In the genomic region with DNA sequence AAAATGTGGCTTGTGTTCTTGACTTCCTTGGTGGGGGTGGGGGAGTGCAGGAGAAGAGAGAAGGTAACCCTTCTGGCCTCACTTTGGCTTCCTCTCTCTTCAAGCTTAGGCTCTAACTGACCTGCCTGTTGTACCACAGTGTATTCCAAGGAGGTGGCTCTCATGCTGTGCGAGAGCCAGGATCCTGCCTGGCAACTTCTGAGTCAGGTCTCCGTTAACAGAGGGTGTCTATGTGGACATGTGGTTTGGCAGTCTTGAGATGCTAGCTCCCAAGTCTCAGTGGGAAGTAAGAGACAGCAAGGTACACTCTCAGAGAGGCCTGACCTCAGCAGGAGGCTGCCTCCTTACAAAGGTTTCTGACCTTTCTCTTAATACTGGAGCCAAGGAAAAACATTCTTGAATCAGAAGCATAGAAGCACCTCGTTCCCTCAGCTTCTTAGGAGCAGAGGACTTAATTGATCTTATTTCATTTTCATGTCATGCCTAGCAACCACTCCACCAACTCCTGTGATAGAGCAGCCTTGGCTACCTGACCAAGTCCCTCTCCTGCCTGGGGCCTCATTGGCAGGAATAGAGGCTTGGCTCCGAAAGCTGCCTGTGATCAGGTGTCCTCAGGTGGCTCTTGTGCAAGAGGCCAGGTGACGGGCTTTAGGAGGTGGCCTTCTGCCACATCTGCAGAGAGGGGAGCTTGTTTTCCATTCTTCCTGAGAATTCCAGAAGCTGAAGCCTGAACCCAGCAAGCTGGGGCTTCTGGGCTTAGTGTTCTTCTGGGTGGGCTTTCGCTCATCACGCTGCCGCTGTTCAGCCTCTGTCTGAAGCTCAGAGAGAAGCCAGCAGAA, we compare ENCODE assay signal across 16 mouse cellular contexts. TPM values are rescaled to one million over a fixed set of nuclear protein-coding genes. Genes with fewer than 3 reads are reported as not detected.
A peak's percentile ranks its signal among the peaks of the same experiment; 100 is the strongest.
DNase-seq lines count a peak whose midpoint lies in the region; ATAC-seq and TF ChIP-seq lines count a peak whose summit lies in the region.
"Had no signal": no experiment of that assay in that cellular context is flagged by ENCODE, and none has a peak within 500 bp of the region (broad histone marks: within the 10 kb centered on the region; RNA-seq: fewer than 3 reads in every experiment).

No protein-coding gene starts in this region.

- no peaks in the 10 kb centered on the region for H3K79me2 ChIP-seq in liver, adult 2 months (ENCODE audit: control insufficient read depth, insufficient read depth, low read length)

- peak; percentile 91 for DNase-seq in liver, adult 2 months (ENCODE audit: extremely low read depth, low read depth, low spot score)
- no peak for DNase-seq in liver, embryonic 11.5 days (ENCODE audit: low spot score)
- peak; percentile 74 to 76 for DNase-seq in cerebellum, postnatal 14 days
- peak; percentile 51 to 53 for DNase-seq in gastrocnemius, postnatal 36 days
- peak; percentile 74 for DNase-seq in lung, postnatal 36 days
- DNase-seq in embryo, embryonic 10.5 days (ENCODE audit: low spot score), result no peak
- no peak for DNase-seq in midbrain, embryonic 10.5 days (ENCODE audit: low spot score)
- no peak for DNase-seq in ovary, postnatal 36 days (ENCODE audit: low spot score)
- DNase-seq: heart, postnatal 10 days; kidney, postnatal 14 days; right cerebral cortex, adult 18-20 months; thymus, postnatal 14 days had no signal

- H3K9ac ChIP-seq in liver, adult 2 months (ENCODE audit: low read depth, low read length), result peak overlapping the region; percentile 47
- H3K9ac ChIP-seq in liver, embryonic 11.5 days (ENCODE audit: low read depth, low read length), result no peak overlapping the region
- H3K9ac ChIP-seq: limb, embryonic 13.5 days had no signal

- no peaks in the 10 kb centered on the region for H3K36me3 ChIP-seq in liver, adult 2 months (ENCODE audit: control insufficient read depth, insufficient read depth, low read length)
- H3K36me3 ChIP-seq in liver, embryonic 11.5 days (ENCODE audit: control insufficient read depth, insufficient read depth, low read length), result no peaks in the 10 kb centered on the region
- H3K36me3 ChIP-seq in midbrain, embryonic 10.5 days, result no peaks in the 10 kb centered on the region
- H3K36me3 ChIP-seq: limb, embryonic 13.5 days had no signal

- no peak overlapping the region for H3K4me2 ChIP-seq in liver, embryonic 11.5 days
- H3K4me2 ChIP-seq: limb, embryonic 13.5 days; midbrain, embryonic 11.5 days had no signal

- 31% methylated on average over 8 of the region's 8 CpGs for WGBS in liver, adult 2 months
- WGBS in liver, embryonic 11.5 days, result 78% methylated on average over 8 of the region's 8 CpGs
- WGBS in midbrain, embryonic 10.5 days, result 72% methylated on average over 8 of the region's 8 CpGs

- no peak for ATAC-seq in liver, embryonic 11.5 days (replicated peaks; ENCODE audit: low FRiP score)
- ATAC-seq: hindbrain, postnatal 0 days had no signal

- peak overlapping the region; percentile 32 for H3K4me3 ChIP-seq in liver, adult 2 months (ENCODE audit: insufficient read depth, low read depth, low read length)
- no peak overlapping the region for H3K4me3 ChIP-seq in liver, embryonic 11.5 days (ENCODE audit: low read depth, low read length)
- no peak overlapping the region for H3K4me3 ChIP-seq in midbrain, embryonic 10.5 days
- H3K4me3 ChIP-seq: erythroblast, embryonic 14.5 days; limb, embryonic 13.5 days had no signal

- intact Hi-C loops in gastrocnemius, postnatal 36 days (cut with DNase I), result loop anchor here (2.0 kb wide), 1 partner anchor 25 kb away; a partner anchor contains a TSS

- no peaks in the 10 kb centered on the region for H3K9me3 ChIP-seq in liver, embryonic 11.5 days (ENCODE audit: control insufficient read depth, low read length)
- H3K9me3 ChIP-seq in midbrain, embryonic 10.5 days (replicated peaks), result no peaks in the 10 kb centered on the region
- H3K9me3 ChIP-seq: limb, embryonic 13.5 days had no signal

- no peak for TF ChIP-seq CTCF in liver, adult 2 months (IDR thresholded peaks at IDR 0.05; ENCODE audit: low read depth, low read length)

- H3K27ac ChIP-seq in liver, adult 2 months (replicated peaks; ENCODE audit: insufficient read depth, low read depth, low read length), result peak overlapping the region; percentile 83
- no peak overlapping the region for H3K27ac ChIP-seq in liver, embryonic 11.5 days (ENCODE audit: low read depth, low read length)
- no peak overlapping the region for H3K27ac ChIP-seq in midbrain, embryonic 10.5 days (replicated peaks)
- H3K27ac ChIP-seq: hindbrain, postnatal 0 days; limb, embryonic 13.5 days had no signal

- H3K27me3 ChIP-seq in liver, adult 2 months (ENCODE audit: control insufficient read depth, insufficient read depth, low read length), result no peaks in the 10 kb centered on the region
- H3K27me3 ChIP-seq in liver, embryonic 11.5 days (replicated peaks; ENCODE audit: control insufficient read depth, insufficient read depth, low read length), result no peaks in the 10 kb centered on the region
- H3K27me3 ChIP-seq in midbrain, embryonic 10.5 days (ENCODE audit: low read depth, poor library complexity, severe bottlenecking), result peaks cover 12% of the 10 kb centered on the region; the same call in 1 of the 2 replicates

- peaks cover 10% of the 10 kb centered on the region for H3K4me1 ChIP-seq in liver, adult 2 months (ENCODE audit: control insufficient read depth, insufficient read depth, low read length)
- H3K4me1 ChIP-seq in liver, embryonic 11.5 days (replicated peaks; ENCODE audit: control insufficient read depth, insufficient read depth, low read length), result peaks cover 4% of the 10 kb centered on the region; the same call in 1 of the 2 replicates
- peaks cover 4% of the 10 kb centered on the region for H3K4me1 ChIP-seq in midbrain, embryonic 10.5 days

- TF ChIP-seq POLR2A in liver, adult 2 months (IDR thresholded peaks at IDR 0.05; ENCODE audit: extremely low read depth, insufficient read depth, low read length), result no peak

RNA-seq across cellular contexts. Expression of a gene that starts 25.3 kb away (rescaled TPM):
- total RNA-seq in liver, adult 2 months (2014; rRNA removed), result 22.4 and 26.6 TPM in 2 replicates
- polyA plus RNA-seq in liver, adult 2 months (2012; rRNA removed), result 8.2 and 9.3 TPM in 2 replicates
- polyA plus RNA-seq in liver, embryonic 11.5 days (2014; fragmentation: Nextera tagmentation; extraction: Ambion mirVana), result 61.9 and 66.2 TPM in 2 replicates
- total RNA-seq in gastrocnemius, postnatal 36 days (2021), result 10 to 100 TPM; 81.2 to 85.0 TPM
- 90.6 and 94.0 TPM in 2 replicates for polyA plus RNA-seq in midbrain, embryonic 10.5 days (2016; fragmentation: Nextera tagmentation; extraction: Ambion mirVana)

RNA-seq across cellular contexts. Expression of a gene that starts 31.5 kb away (rescaled TPM):
- under 0.01 and 0.13 TPM in 2 replicates for total RNA-seq in liver, adult 2 months (2014; rRNA removed)
- polyA plus RNA-seq in liver, adult 2 months (2012; rRNA removed), result 0.06 and 0.25 TPM in 2 replicates
- 1.9 and 2.0 TPM in 2 replicates for polyA plus RNA-seq in liver, embryonic 11.5 days (2014; fragmentation: Nextera tagmentation; extraction: Ambion mirVana)
- total RNA-seq in gastrocnemius, postnatal 36 days (2021), result under 1 TPM; 0.10 to 0.12 TPM
- polyA plus RNA-seq in midbrain, embryonic 10.5 days (2016; fragmentation: Nextera tagmentation; extraction: Ambion mirVana), result 0.06 TPM in 1 of 2 replicates, not detected in the other
- polyA plus RNA-seq: midbrain, embryonic 11.5 days had no signal

Comparison
In these comparisons a context has a peak if more than half of its experiments do, and no peak if none do; other contexts are left out.
1. DNase-seq: peak in liver, adult 2 months (single experiment), cerebellum, postnatal 14 days (2 of 2), gastrocnemius, postnatal 36 days (2 of 2) and lung, postnatal 36 days (single experiment); none in liver, embryonic 11.5 days (single experiment), embryo, embryonic 10.5 days (single experiment), midbrain, embryonic 10.5 days (single experiment) and ovary, postnatal 36 days (single experiment).